ENCODE assay signal across 10 mouse cellular contexts in genomic region chr19:16873221-16873861, GRCm38 (mm10). TPM values are rescaled to one million over a fixed set of nuclear protein-coding genes. Genes with fewer than 3 reads are reported as not detected.
DNase-seq lines count a peak whose midpoint lies in the region; ATAC-seq and TF ChIP-seq lines count a peak whose summit lies in the region.
"Had no signal": no experiment of that assay in that cellular context is flagged by ENCODE, and none has a peak within 500 bp of the region (broad histone marks: within the 10 kb centered on the region; RNA-seq: fewer than 3 reads in every experiment).

Gene Foxb2, minus strand, starts transcription at chr19:16873805.

- H3K4me1 ChIP-seq in lung, adult 2 months (ENCODE audit: control insufficient read depth, insufficient read depth, low read length), result peaks cover 9% of the 10 kb centered on the region
- peaks cover 45% of the 10 kb centered on the region for H3K4me1 ChIP-seq in embryonic facial prominence, embryonic 10.5 days
- H3K4me1 ChIP-seq in hindbrain, postnatal 0 days (ENCODE audit: insufficient read depth, low read length), result peaks cover 6% of the 10 kb centered on the region; the same call in 1 of the 2 replicates

- peak within 1 kb of the TSS; percentile 63 for H3K4me2 ChIP-seq in hindbrain, postnatal 0 days (ENCODE audit: low read depth, low read length)

- H3K27me3 ChIP-seq in embryonic facial prominence, embryonic 10.5 days (replicated peaks; ENCODE audit: low read depth, poor library complexity, severe bottlenecking), result peaks cover 100% of the 10 kb centered on the region
- peaks cover 87% of the 10 kb centered on the region for H3K27me3 ChIP-seq in hindbrain, postnatal 0 days (ENCODE audit: insufficient read depth, low read length)

- H3K36me3 ChIP-seq in embryonic facial prominence, embryonic 10.5 days (replicated peaks), result no peaks in the 10 kb centered on the region
- no peaks in the 10 kb centered on the region for H3K36me3 ChIP-seq in hindbrain, postnatal 0 days (ENCODE audit: insufficient read depth, low read length)

- peak within 1 kb of the TSS; percentile 18 for H3K4me3 ChIP-seq in lung, adult 2 months (replicated peaks; ENCODE audit: extremely low read depth, low read depth, low read length)
- peak within 1 kb of the TSS; percentile 57 for H3K4me3 ChIP-seq in embryonic facial prominence, embryonic 10.5 days
- peak within 1 kb of the TSS; percentile 39 for H3K4me3 ChIP-seq in hindbrain, postnatal 0 days (ENCODE audit: low read length)

- no peak within 1 kb of the TSS for H3K9ac ChIP-seq in hindbrain, postnatal 0 days (replicated peaks; ENCODE audit: low read length)

- TF ChIP-seq POLR2A in lung, adult 2 months (IDR thresholded peaks at IDR 0.05; ENCODE audit: borderline replicate concordance, extremely low read depth, low read depth, low read length), result no peak

- TF ChIP-seq CTCF in lung, adult 2 months (IDR thresholded peaks at IDR 0.05; ENCODE audit: insufficient read depth, low read length), result no peak
- TF ChIP-seq CTCF in hindbrain, postnatal 0 days (IDR thresholded peaks at IDR 0.05; ENCODE audit: low read depth), result no peak

- no peaks in the 10 kb centered on the region for H3K9me3 ChIP-seq in embryonic facial prominence, embryonic 10.5 days
- no peaks in the 10 kb centered on the region for H3K9me3 ChIP-seq in hindbrain, postnatal 0 days (ENCODE audit: low read length)

- 2% methylated on average over 40 of the region's 40 CpGs for WGBS in lung, adult 2 months
- WGBS in embryonic facial prominence, embryonic 10.5 days, result under 1% methylated on average over 40 of the region's 40 CpGs
- under 1% methylated on average over 40 of the region's 40 CpGs for WGBS in hindbrain, postnatal 0 days

- no peak for DNase-seq in lung, adult 2 months
- DNase-seq in lung, postnatal 4 days, result no peak
- DNase-seq in embryonic facial prominence, embryonic 10.5 days (ENCODE audit: low spot score), result peak; percentile 57
- peak; percentile 24 for DNase-seq in hindbrain, postnatal 0 days (ENCODE audit: low spot score)
- DNase-seq in neural tube, embryonic 10.5 days (ENCODE audit: extremely low spot score, low spot score), result peak; percentile 71
- no peak for DNase-seq in cerebellum, postnatal 4 days (ENCODE audit: low spot score in 2 of 2)
- DNase-seq in layer of hippocampus, adult 9-10 months (ENCODE audit: low spot score), result no peak
- DNase-seq in adrenal gland, adult 18-20 months (ENCODE audit: low spot score in 2 of 2), result no peak

- no peak within 1 kb of the TSS for H3K27ac ChIP-seq in embryonic facial prominence, embryonic 10.5 days (replicated peaks)
- H3K27ac ChIP-seq in hindbrain, postnatal 0 days, result no peak within 1 kb of the TSS

- ATAC-seq in hindbrain, postnatal 0 days, result no peak

RNA-seq across cellular contexts. Expression of gene Foxb2, which starts in this region (rescaled TPM):
- not detected in 2 replicates for polyA plus RNA-seq in lung, adult 2 months (2012; rRNA removed)
- polyA plus RNA-seq in embryonic facial prominence, embryonic 10.5 days (2016; fragmentation: Nextera tagmentation; extraction: Ambion mirVana), result 0.16 TPM in 1 of 2 replicates, not detected in the other
- total RNA-seq in hindbrain, postnatal 0 days (2014; rRNA removed), result 0.79 and 0.99 TPM in 2 replicates
- polyA plus RNA-seq in hindbrain, postnatal 0 days (2015; fragmentation: Nextera tagmentation; extraction: Ambion mirVana), result 0.66 and 0.81 TPM in 2 replicates
- not detected for total RNA-seq in adrenal gland, adult 18-20 months (2021)
- total RNA-seq: common myeloid progenitor, adult 5-6 weeks; neutrophil, adult 5-6 weeks had no signal

Comparison
In these comparisons a context has a peak if more than half of its experiments do, and no peak if none do; other contexts are left out.
1. Peak in DNase-seq and H3K4me3 ChIP-seq in embryonic facial prominence, embryonic 10.5 days; RNA of the gene not detected or under 1 TPM.
2. Peak in DNase-seq, H3K4me3 ChIP-seq and H3K4me2 ChIP-seq in hindbrain, postnatal 0 days; RNA of the gene not detected or under 1 TPM.